Mouse (Mus musculus) intestine, postnatal 0 days (tissue): ENCODE results near the gene Ccdc188. TPM values are rescaled to one million over a fixed set of nuclear protein-coding genes. Genes with fewer than 3 reads are reported as not detected.
"Not testable (repeated sequence)": the region's sequence is repeated elsewhere in the genome, so short reads cannot be mapped to it uniquely, and the experiment has no call there.

ENCODE experiments used
- ATAC-seq: fragments of 200-750 bp; cut with Nextera tagmentation; 2 replicates; pipeline ENCODE4 v1.8.0; 2017; ENCODE audit warnings: mild to moderate bottlenecking, moderate TSS enrichment, moderate library complexity
- H3K27ac ChIP-seq: fragments of 300-500 bp; sonication (generic); 2 replicates; pipeline ENCODE4 v1.5.1; 2014; ENCODE audit warnings: mild to moderate bottlenecking, low read depth, low read length, moderate library complexity
- H3K27me3 ChIP-seq: fragments of 300-500 bp; sonication (generic); replicated peaks from 2 replicates; pipeline ENCODE4 v1.6.1; 2014; ENCODE audit warnings: low read length, mixed read lengths; ENCODE audit not compliant: control insufficient read depth, insufficient read depth
- H3K36me3 ChIP-seq: fragments of 300-500 bp; sonication (generic); 2 replicates; pipeline ENCODE4 v1.6.1; 2014; ENCODE audit warnings: mild to moderate bottlenecking, moderate library complexity; ENCODE audit not compliant: control insufficient read depth, insufficient read depth
- H3K4me1 ChIP-seq: fragments of 300-500 bp; sonication (generic); replicated peaks from 2 replicates; pipeline ENCODE4 v1.6.1; 2014; ENCODE audit warnings: antibody characterized with exemption, low read length, mixed read lengths; ENCODE audit not compliant: control insufficient read depth, insufficient read depth
- H3K4me2 ChIP-seq: fragments of 300-500 bp; sonication (generic); replicated peaks from 2 replicates; pipeline ENCODE4 v1.6.1; 2014; ENCODE audit warnings: low read depth, mild to moderate bottlenecking, moderate library complexity
- H3K4me3 ChIP-seq: fragments of 300-500 bp; sonication (generic); 2 replicates; pipeline ENCODE4 v1.5.1; 2014; ENCODE audit warnings: low read depth, low read length
- H3K9ac ChIP-seq: fragments of 300-500 bp; sonication (generic); 2 replicates; pipeline ENCODE4 v1.6.1; 2014; ENCODE audit warnings: mild to moderate bottlenecking, low read depth, low read length
- H3K9me3 ChIP-seq: fragments of 300-500 bp; sonication (generic); 2 replicates; pipeline ENCODE4 v1.6.1; 2016; ENCODE audit warnings: mixed run types; ENCODE audit not compliant: control insufficient read depth
- CTCF ChIP-seq: sonication (generic); IDR thresholded peaks from 2 replicates; pipeline ENCODE4 v1.5.1; 2016; ENCODE audit warnings: low read depth, mild to moderate bottlenecking, control low read depth, antibody characterized with exemption, moderate library complexity
- WGBS: fragments of 180-500 bp; shearing (Covaris S2); extraction: QIAGEN DNeasy Blood & Tissue Kit; methylation state at CpG from one replicate; pipeline ENCODE4 v1.1.7; 2014; 5-methylcytosine and 5-hydroxymethylcytosine counted together
- polyA plus RNA-seq: library from polyadenylated mRNA; unstranded; fragments of >200 nt; fragmentation: Nextera tagmentation; extraction: Ambion mirVana; gene quantifications from 2 replicates; pipeline ENCODE4 v1.2.1, GENCODE M21; 2015

Ccdc188 gene
- polyA plus RNA-seq, 1 experiment from 2014 or later = not detected

GRCm38 (mm10) chr16:18186798-18187197 lies 30.9 kb upstream of the Ccdc188 start:
- Histone ChIP-seq H3K36me3 (no peaks in the 10 kb centered on the region), H3K9ac (no peak overlapping the region), H3K4me2 (no peak overlapping the region), H3K9me3 (no peaks in the 10 kb centered on the region), H3K27ac (no peak overlapping the region), H3K4me3 (no peak overlapping the region), H3K4me1 (no peaks in the 10 kb centered on the region; the same call in 1 of the 2 replicates), H3K27me3 (no peaks in the 10 kb centered on the region)
- 51% methylated on average over 4 of the region's 4 CpGs for WGBS
- ATAC-seq = no peak
- no peak for TF ChIP-seq CTCF

- H3K4me3 ChIP-seq = no peak overlapping the region
- no peak overlapping the region for H3K4me2 ChIP-seq
- H3K36me3 ChIP-seq = no peaks in the 10 kb centered on the region
- H3K9me3 ChIP-seq = no peaks in the 10 kb centered on the region
- 62% methylated on average over 3 of the region's 3 CpGs for WGBS
- no peak for ATAC-seq
- H3K4me1 ChIP-seq = no peaks in the 10 kb centered on the region; the same call in 1 of the 2 replicates
- no peaks in the 10 kb centered on the region for H3K27me3 ChIP-seq
- H3K9ac ChIP-seq = no peak overlapping the region
- no peak for TF ChIP-seq CTCF
- no peak overlapping the region for H3K27ac ChIP-seq
Measured at GRCm38 (mm10) chr16:18187221-18187620, 30.5 kb upstream of the Ccdc188 start.

DNA sequence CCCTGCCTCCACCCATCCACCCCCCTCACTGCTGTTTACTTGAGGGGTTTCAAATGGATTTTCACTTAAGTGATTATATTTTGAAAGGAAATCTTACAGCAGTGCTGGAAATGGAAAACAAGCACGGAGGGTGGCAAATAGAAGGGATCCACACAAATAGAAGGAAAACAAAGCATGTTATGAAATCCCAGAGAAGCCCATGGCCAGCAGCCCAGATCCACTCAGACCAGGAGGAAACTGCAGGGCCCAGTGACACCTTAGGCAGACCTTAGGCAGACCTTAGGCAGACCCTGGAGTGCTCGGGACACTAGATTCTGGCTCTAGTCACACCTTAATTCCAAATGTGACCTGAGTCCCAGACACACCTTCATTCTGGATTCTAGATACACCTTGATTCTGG lies 26.7 kb upstream of the Ccdc188 start:
- Histone ChIP-seq H3K9me3 (no peaks in the 10 kb centered on the region), H3K4me3 (no peak overlapping the region), H3K27ac (no peak overlapping the region), H3K4me1 (peaks cover 7% of the 10 kb centered on the region; the same call in 1 of the 2 replicates), H3K27me3 (no peaks in the 10 kb centered on the region), H3K36me3 (no peaks in the 10 kb centered on the region), H3K9ac (no peak overlapping the region), H3K4me2 (no peak overlapping the region)
- ATAC-seq = no peak
- no peak for TF ChIP-seq CTCF
- 68% methylated on average over 2 of the region's 2 CpGs for WGBS

DNA sequence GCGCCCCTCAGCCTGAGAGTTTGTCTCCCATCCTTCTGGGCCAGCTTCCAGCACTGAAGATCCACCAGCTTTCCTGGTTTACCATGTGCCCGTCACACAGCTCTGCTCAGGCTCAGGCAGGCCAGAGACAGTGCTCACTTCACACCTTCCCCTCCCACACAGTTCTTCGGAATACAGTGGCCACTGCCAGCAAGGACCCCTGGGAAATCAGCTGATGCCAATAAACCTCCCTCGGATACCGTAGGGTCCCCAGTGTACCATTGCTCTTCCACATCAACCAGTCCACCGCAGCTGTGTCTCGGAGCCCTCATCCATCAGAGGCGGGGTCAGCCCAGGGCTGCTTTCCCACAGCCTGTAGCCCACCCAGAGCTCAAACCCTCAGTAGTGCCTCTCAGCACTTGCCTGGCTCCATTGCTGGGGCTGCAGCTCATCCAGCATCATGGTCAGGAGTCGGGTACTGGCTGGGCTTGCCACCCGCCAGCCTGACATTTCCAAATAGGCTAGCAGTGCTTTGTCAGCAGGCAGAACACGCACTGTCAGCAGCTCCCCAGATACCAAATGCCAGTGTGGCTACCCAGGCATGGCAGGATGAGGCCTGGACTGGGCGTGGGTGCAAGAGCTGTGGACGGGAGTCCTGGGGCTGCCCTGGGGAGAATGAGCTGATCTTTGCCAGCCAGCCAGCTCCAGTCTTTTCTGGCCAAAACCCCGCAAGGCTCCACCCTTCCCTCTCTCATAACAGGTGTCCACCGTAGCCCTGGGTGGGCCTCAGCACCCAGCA lies 23.3 kb upstream of the Ccdc188 start:
- no peak overlapping the region for H3K4me3 ChIP-seq
- peak; percentile 48 for ATAC-seq
- no peak overlapping the region for H3K9ac ChIP-seq
- H3K4me1 ChIP-seq = peaks cover 7% of the 10 kb centered on the region; the same call in 1 of the 2 replicates
- no peaks in the 10 kb centered on the region for H3K9me3 ChIP-seq
- 64% methylated on average over 15 of the region's 15 CpGs for WGBS
- no peak for TF ChIP-seq CTCF
- H3K4me2 ChIP-seq = no peak overlapping the region; the same call in 1 of the 2 replicates
- H3K27me3 ChIP-seq = no peaks in the 10 kb centered on the region
- no peaks in the 10 kb centered on the region for H3K36me3 ChIP-seq
- peak overlapping the region; percentile 47; the same call in 1 of the 2 replicates for H3K27ac ChIP-seq

- peak; percentile 84 for ATAC-seq
- Histone ChIP-seq H3K9me3 (no peaks in the 10 kb centered on the region), H3K9ac (no peak overlapping the region), H3K4me2 (no peak overlapping the region; the same call in 1 of the 2 replicates), H3K27me3 (no peaks in the 10 kb centered on the region), H3K4me3 (no peak overlapping the region), H3K36me3 (no peaks in the 10 kb centered on the region), H3K27ac (peak overlapping the region; percentile 47; the same call in 1 of the 2 replicates), H3K4me1 (peaks cover 7% of the 10 kb centered on the region; the same call in 1 of the 2 replicates)
- 29% methylated on average over 5 of the region's 5 CpGs for WGBS
- TF ChIP-seq CTCF = no peak
Measured at GRCm38 (mm10) chr16:18195068-18195467, 22.6 kb upstream of the Ccdc188 start.

DNA sequence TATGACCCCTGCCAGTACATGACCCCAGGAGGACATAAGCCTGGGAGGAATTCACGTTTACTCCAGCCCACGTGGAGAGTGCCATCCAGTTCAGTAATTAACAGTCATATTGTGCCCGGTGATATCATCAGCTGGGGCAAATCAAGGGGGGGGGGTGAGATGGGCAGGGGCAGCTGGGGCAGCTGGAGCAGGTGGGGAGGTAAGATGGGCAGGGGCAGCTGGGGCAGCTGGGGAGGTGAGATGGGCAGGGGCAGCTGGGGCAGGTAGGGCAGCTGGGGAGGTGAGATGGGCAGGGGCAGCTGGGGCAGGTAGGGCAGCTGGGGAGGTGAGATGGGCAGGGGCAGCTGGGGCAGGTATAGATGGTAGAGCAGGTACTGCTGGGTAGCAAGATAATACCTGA lies 22.1 kb upstream of the Ccdc188 start:
- WGBS = 25% methylated on average over 3 of the region's 3 CpGs
- ATAC-seq = 0 out of 2 replicates have a peak, but pooled peaks have one; percentile 9
- H3K4me1 ChIP-seq, H3K4me3 ChIP-seq, H3K36me3 ChIP-seq, H3K4me2 ChIP-seq, H3K27me3 ChIP-seq, H3K9ac ChIP-seq, H3K27ac ChIP-seq, H3K9me3 ChIP-seq: not testable (repeated sequence)
